Mouse (Mus musculus) brain, embryonic 14.5 days (tissue): ENCODE results near the gene Xirp1. TPM values are rescaled to one million over a fixed set of nuclear protein-coding genes. Genes with fewer than 3 reads are reported as not detected.
A peak's percentile ranks its signal among the peaks of the same experiment; 100 is the strongest.

Source experiments
- DNase-seq: peaks from one replicate; pipeline ENCODE4 v3.0.0-alpha.2; 2011; ENCODE audit warnings: low read depth
- CTCF ChIP-seq: fragments of 200-500 bp; IDR thresholded peaks from 2 replicates; pipeline ENCODE4 v1.5.1; 2012; ENCODE audit warnings: inconsistent platforms, mild to moderate bottlenecking, moderate library complexity, borderline replicate concordance; ENCODE audit not compliant: insufficient read depth, insufficient read length; ENCODE audit errors: extremely low read depth
- POLR2A ChIP-seq: fragments of 200-500 bp; IDR thresholded peaks from 2 replicates; pipeline ENCODE4 v1.6.1; 2012; ENCODE audit warnings: mild to moderate bottlenecking, inconsistent platforms, borderline replicate concordance; ENCODE audit not compliant: poor library complexity, insufficient read depth, insufficient read length, severe bottlenecking; ENCODE audit errors: extremely low read depth
- polyA plus RNA-seq: library from polyadenylated mRNA; depleted of rRNA; stranded (reverse); fragments of >200 nt; gene quantifications from 2 replicates; pipeline ENCODE4 v1.2.3, GENCODE M21; 2012

Gene Xirp1
- polyA plus RNA-seq, 1 experiment, result not detected

DNA sequence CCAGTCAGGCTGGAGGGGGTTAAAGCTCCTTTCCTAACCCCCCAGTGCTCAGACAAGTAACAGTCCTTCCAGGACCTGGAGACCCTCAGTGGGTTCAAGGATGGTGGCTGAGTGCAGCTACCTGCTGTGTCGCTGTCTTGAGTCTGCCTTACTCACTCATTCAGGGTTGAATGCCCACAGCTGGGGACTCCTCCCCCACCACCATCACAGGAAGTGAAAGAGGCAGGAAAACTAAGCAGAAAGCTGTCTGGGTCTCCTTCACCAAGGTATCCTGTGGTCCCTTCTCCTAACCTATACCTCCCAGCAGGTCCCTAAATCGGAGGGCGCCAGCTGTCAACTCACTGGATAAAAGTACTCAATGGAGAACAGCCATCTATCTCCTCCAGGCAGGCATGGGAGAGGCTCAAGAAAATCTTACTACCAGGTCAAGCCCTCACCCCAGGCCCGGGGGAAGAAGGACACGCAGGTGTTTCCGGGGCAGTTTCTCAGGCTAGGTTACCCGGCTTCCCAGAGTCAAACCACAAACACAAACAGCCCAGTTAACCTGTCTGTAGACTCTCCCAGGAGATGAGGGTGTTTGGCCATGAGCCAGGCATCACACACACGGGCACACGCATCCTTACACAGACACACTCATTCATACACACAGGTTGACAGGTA is 45.1 kb downstream of the Xirp1 start:
- no peak for TF ChIP-seq CTCF
- no peak for TF ChIP-seq POLR2A
- no peak for DNase-seq

DNA sequence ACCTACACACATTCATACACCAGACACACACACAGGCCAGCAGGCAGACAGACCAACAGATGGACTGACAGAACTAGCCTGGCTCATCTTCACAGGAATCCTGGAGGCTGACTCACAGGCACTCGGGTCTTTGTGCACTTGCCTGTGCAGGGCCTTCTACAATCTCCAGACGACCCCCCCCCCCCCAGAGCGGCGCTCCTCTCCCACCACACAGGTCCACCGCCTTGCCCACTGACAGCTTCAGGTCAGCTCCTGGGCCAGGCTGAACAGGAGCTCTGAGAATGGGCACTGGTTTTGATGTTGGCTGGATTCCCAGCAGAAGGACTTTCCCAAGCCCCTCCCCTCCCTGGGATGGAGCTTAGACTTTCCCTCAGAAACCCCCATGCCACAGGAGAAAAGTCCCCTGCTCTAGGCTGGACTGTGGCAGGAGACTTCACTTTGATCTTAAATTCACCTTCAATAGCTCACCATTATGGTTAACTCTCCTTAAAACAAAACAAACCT is 45.8 kb downstream of the Xirp1 start:
- TF ChIP-seq CTCF, result no peak
- no peak for TF ChIP-seq POLR2A
- DNase-seq, result peak; percentile 62

DNA sequence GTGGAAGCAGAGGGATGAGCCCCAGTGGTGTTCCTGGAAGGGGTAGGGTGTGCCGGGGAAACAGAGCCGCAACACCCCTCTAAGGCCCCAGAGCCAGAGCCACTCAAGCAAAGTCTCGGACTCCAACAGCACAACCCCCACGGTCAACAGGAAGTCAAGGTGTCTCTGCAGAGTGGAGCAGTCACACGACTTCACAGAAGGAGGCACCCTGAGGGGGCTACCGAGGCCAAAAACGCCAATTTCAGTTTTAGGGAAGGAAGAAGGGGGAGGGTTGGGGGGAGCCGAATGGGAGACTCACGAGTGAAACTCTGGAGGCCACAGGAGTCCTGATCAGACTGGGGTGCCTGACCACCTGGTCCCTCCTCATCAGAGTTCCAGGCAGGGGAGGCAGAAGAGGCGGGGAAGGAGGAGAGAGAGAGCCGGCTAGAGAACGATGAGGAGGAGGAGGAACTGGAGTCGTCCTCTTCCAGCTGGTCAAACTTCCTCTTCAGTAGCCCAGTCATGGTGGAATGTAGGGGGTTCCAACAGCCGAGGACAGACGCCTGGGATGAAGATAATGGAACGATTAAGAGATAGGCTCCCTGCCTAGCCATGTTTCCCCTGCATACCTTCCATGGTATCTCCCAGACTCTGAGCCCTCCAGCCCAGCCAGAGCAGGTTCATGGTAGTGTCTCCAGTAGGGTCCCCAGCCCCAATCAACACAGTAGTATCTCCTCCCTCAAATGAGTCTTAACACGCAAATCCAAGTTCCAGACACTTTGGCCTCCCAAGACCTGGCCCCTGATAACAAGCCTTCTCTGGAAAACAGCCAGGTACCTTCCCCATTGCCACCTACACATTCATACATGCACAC is 46.5 kb downstream of the Xirp1 start:
- TF ChIP-seq CTCF, result no peak
- TF ChIP-seq POLR2A, result no peak

DNA sequence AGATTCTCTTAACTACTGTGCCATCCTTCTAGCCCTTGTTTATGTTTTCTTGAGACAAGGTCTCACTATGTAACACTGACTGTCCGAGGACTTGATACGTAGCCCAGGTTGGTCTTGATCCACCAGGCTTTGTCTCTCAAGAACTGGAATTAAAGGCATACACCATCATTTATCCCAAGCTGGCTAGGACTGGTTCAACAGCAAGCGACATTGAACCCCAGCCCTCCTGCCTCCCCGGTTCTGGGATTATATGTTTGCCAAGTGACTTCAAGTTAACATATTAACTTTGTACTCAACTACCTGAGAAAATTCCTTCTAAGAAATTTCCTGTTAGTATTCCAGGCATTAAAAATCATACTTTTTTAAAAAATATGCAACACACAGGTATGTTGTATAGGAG is 48.1 kb downstream of the Xirp1 start:
- no peak for TF ChIP-seq POLR2A
- no peak for TF ChIP-seq CTCF
- no peak for DNase-seq

More for the DNA sequence above, 46.5 kb downstream of the Xirp1 start:
- DNase-seq, result no peak

DNA sequence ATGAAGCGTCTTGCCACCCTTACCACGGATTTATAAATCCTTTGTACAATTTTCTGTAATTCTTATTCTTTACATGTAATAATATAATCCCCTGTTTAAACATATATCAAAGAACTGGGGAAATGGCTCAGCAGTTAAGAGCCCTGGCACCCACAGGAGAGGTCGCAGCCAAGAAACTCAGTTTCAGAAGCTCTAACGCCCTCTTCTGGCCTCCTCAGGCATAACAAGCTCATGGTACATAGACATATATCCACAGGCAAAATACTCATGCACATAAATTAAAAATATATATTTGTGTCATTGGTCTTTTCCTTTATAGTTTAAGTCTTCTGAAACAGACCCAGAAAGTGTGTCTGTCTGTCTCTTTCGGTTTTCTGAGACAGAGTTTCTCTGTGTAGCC is 48.8 kb downstream of the Xirp1 start:
- TF ChIP-seq CTCF (peak; percentile 3; the same call in 1 of the 2 replicates), POLR2A (no peak)
- no peak for DNase-seq

DNA sequence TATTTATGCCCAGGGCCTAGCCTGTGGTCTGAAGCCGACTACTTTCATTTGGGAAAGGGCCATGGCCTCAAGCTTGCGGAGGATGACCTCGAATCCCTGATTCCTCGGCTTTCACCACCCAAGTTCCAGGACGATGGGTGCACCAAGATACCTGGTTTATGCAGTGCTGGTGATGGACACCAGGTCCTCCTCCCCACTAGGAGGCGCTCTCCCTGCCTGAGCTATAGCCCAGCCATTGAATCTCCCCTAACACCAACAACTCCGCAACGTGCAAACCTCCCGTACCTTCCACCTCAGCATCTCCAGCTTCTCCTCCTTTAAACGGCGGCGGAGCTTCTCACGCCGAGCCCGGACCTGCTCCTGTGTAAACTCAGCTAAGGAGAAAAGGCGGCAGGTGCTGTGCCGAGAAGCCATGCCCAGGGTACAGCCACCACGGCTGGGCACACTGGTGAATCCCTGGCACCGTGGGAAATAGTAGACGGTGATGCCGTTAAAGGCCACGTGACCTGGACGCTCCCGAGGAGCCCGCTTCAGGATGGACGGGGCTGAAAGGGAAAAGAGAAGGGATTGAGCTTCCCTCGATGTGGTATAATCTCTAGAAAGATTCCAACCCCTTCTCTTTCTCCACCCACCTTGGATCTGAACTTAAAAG is 49.4 kb downstream of the Xirp1 start:
- no peak for DNase-seq
- TF ChIP-seq POLR2A (no peak), CTCF (peak; percentile 30; the same call in 1 of the 2 replicates)

DNA sequence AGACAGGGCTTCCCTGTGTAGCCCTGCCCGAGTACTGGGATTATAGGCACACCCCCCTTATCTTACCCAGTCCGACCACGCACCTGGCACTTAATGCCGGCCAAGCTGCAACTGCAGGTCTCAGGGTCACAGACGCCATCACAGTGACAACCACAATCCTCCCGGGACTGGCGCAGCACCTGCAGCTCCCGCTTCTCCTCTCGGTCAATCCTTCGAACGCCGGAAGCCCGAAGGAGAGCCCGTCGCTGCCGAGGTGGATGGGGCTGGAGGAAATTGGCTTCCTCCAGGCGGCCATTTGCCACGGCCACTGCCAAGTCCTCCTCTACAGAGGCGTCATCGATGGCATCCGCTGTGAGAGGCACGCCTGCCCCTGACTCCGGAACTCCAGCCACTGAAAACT is 50.1 kb downstream of the Xirp1 start:
- TF ChIP-seq POLR2A (no peak), CTCF (no peak)
- no peak for DNase-seq

DNA sequence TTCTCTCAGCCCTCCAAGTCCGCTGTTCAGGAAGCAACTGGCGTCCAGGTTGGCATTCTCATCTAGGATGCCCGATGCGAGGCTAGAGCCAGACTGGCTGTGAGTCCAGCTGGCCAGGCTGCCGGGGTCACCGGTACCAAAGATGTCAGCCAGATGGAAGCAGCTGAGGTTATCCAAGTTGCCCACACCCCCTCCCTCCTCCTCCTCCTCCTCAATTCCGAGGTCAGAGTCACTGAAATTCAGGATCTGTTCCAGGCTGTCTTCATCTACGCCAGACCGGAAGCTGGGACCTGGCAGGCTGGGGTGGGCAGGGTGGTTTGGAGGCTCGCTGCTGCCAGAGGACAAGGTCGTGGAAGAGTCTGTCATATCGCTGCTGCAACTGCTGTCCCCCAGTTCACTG is 50.8 kb downstream of the Xirp1 start:
- TF ChIP-seq POLR2A, result no peak
- no peak for TF ChIP-seq CTCF
- DNase-seq, result no peak

DNA sequence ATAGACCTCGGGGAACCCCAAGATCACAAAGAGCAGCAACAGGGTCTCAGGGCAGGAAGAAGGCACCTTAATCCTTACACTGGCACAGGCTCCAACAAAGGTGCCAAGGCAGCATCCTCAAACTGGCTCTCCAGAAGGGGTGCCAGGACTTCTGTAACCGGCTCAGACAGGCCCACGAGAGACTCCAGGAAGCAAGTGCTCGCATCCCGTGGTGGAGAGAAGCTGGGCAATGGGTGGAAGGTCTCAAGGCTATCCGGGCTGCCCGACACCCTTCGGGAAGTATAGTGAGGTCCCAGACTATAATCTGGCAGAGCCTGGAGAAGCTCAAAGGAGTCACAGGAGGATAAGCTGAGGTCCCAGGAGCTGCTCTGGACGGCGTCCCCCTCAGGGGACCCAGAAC is 51.2 kb downstream of the Xirp1 start:
- TF ChIP-seq POLR2A, result no peak
- no peak for TF ChIP-seq CTCF
- no peak for DNase-seq

DNA sequence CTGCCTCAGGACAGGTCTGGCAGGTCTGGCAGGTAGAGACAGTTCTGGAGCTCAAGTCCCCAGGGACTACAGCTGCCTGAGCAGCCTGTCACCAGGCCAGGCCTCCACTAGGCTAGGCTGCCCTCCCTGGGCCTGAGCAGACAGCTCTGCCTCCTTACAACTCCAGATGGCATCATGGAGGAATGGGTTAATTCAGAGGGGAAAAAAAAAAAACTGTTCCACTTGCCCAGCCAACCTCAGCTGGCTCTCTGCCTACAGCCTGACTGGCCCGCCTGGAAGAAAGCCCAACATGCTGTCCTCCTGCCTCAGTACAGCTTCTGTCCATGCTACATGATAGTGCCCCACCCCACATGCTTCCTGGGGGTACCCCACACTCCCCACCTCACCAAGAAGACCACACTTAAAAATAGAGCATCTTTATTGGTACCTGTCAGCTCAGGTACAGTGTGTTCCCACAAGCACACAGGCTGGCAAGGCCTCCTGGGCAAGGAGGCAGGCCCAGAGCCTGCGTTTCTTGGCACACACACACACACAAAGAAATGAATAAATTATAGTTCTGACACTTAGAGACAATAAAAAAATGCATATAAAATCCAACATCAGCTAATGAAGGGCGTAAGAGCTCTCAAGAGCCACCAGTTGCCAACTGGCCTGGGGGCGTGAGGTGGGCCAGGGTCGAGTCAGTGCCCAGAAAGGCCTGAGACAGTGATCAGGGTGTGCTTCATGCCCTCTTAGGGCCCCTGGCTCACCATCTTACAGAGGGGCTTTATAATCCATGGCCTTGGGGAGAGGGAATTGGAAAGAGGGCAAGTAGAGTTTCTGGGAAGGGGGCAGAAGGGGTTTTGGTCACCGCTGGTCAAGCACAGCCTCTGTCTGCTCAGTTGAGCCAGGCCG is 52.4 kb downstream of the Xirp1 start:
- TF ChIP-seq POLR2A (no peak), CTCF (no peak)
- peak; percentile 92 for DNase-seq

DNA sequence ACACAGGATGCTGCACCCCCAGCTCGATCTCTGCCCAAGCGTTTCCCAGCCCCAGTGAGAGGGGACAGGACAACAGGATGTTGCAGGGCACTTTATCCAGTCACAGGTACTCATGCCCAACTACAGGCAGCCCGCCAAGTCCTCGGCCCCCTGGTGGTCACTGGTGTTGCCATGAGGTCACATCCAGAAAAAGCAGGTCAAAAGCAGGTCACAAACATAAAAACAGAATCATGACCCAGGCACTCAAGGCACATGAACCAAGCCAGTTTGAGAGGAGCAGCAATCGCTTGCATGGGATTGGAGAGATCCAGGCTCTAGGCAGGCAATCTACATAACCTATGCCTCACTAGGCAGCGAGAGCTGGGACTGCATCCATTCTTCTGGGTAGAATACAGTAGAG is 53.2 kb downstream of the Xirp1 start:
- TF ChIP-seq CTCF (peak; percentile 38; the same call in 1 of the 2 replicates), POLR2A (no peak)
- DNase-seq, result no peak

DNA sequence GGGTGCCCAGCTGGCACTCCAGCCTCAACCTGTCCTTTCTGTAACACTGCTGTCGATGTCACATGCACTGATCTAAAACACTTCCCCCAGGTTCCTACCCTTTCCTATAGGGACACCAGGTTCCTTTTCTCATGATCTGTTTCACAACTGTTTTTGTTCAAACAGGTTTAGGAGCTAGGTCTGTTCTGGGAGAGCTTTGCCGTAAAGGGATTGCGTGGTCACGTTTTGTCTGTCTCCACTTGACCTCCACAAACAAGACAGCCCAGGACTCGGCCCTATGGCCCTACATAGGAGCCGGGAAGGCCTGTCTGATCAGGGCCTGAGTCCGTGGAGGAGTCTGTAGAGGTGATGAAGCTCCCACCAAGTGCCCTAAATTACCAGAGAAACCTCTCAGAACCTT is 53.6 kb downstream of the Xirp1 start:
- no peak for TF ChIP-seq CTCF
- TF ChIP-seq POLR2A, result no peak
- DNase-seq, result no peak

DNA sequence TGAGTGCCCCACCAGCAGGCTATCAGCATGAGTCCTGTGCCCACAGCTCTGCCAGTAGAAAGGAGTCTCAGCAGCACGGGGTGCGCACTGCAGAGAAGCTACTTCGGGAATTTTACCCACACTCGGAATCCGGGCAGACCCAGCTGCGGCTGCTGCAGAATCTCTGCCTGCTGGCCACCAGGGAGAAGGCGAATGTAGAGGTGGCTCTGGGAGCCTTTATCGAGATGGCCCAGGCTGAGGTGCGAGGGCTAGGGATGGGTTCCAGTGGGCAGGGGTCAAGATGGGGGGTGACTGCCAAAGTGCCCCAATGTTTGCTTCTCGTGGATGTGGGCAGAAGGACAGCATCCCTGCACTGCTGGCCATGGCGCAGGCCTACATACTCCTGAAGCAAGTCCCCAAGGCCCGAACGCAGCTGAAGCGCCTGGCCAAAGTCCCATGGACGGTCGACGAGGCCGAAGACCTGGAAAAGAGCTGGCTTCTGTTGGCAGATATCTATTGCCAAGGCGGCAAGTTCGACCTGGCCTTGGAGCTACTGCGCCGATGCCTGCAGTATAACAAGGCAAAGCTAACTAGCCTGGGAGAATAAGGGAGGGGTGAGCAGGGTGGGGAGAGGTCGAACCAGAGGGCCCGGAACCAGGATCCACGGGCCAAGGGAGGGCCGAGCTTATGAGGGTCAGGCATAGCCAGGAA is 57.0 kb downstream of the Xirp1 start:
- TF ChIP-seq POLR2A (no peak), CTCF (no peak)
- DNase-seq, result no peak
